Mouse (Mus musculus) ovary, adult 18-20 months (tissue): ENCODE data around the gene Crnn.

Experiments
- DNase-seq: peaks from one replicate; pipeline ENCODE4 v3.0.0; 2022; ENCODE audit warnings: low spot score, mixed read lengths

Gene Crnn

DNA sequence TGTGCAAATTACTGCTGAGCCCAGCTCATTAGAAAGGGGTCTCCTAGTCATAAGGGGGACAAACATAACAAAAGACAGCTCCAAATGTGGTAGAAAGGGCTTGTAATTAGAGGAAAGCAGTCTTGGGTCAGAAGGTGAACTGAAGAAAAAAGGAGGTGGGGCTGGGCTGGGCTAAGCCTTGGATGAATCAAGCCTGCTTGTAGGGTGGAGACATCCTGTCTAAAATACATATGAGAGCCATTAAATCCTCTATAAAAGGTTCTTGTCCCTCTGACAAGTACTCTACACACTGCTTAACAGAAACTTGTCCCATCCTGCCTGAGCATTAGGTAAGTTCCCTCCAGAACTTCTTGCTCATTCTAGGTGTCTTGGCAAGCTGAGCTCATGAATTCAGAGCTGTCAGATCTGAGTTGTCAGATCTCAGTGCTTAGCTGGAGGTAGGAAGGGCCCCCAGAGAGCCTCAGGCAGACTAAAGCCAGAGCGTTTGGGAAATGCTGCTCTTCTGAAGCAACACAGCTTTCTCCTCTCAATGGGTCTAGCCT lies at the start of gene Crnn:
Crnn (plus strand) TSS at position 278 of the 542 bp plus-strand sequence.
- DNase-seq = no peak

DNA sequence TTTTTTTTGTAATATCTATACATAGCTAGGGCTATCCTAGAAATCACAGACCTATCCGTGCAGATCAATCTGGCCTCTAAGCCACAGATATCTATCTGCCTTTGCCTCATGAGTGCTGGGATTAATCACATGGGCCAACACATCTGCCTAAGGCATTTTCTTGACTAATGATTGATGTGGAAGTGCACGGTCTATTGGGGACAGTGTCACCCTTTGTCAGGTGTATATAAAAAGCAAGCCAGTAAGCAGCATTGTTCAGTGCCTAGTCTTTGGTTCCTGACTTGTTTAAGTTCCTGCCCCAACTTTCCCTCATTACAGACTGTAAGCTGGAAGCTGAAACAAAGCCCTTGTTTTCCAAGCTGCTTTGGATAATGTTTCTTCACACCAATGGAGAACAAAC lies 48.1 kb upstream of the Crnn start:
- no peak for DNase-seq

DNA sequence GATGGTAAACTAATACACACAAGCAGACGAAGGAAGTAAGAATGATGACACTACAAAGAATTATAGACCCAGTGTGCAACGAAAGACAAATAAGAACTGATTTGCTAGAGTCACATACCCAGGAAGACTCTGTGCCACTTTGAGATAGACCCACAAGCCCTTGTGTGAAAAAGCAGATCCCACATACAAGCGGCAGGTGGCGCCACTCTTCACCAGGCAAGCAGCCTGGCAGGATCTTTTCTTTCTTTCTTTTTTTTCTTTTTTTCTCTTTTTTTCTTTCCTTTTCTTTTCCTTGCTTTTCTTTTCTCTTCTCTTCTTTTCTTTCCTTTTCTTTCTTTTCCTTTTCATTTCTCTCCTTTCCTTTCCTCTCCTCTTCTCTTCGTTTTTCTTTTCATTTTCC lies 32.9 kb upstream of the Crnn start:
- no peak for DNase-seq

DNA sequence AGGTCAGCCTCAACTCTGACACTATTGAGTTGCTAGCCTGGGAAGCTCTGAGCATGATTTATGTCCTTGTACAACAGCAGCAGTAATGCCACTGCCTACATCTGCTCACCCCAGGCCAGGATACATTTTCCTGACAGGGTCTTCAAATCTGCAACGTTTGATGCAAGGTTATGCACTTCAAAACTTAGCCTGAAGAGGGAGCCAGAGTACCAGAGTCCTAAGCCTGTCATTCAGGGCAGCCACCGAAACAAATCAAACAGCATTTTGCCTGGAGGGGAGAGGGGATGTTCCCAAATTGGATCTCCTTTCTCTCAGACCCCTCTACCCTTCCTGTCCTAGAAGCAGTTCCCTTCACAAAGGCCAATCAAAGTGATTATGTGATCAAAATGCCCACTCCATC lies 30.1 kb upstream of the Crnn start:
- DNase-seq = no peak

DNA sequence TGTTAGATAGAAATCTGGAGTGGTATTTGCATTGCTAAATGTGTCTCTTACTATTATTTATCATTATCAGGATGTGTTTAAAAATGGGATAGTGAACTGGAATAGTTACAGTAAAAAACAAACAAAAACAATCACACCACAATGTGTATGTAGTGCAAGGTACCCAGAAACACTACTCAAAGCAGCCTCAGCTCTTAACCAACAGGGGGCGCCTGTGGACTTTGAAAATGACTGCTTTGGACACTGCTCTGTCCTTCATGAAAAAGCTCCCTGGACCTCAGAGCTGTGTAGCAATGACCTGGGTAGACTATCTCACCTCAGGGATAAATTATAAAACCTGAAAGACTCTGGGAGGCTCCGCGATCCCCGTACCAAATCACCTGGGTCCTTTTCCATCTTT lies 25.5 kb upstream of the Crnn start:
- no peak for DNase-seq

DNA sequence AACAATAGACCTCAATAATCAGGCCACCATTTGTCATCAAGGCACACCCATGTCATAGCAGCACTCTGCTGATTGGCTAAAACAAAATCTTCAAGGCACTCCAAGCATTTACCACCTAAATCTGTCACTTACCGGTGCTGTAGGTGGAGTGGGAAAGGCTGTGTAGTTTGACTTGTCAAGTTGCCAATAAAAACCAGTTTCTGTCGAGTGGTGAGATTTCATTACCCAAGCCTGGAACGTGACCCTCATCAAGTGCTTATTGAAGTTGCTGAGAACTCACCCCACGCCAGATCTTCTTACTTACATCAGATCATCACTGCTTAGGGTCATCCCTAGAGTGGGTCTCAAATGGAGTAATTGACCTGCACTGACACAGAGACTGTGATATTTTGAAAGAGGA lies 16.5 kb upstream of the Crnn start:
- DNase-seq = no peak

DNA sequence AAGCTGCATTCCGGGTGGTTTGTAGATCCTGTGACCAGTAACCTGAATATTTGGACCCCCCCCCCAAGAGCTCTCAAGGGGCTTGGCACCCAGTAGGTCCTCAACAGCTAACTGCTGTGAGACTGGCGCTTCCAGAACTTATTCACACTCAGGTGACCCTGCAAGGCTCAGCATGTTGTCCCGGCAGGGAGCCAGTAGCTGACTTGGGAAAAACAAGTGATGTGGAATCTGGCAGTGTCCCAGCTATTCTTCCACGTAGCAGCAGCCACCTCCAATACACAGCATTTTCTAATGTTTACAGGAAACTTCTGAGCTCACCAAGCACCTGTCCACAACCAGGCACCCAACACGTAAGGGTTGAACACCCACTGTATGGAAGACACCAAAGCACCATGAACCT lies 15.5 kb upstream of the Crnn start:
- no peak for DNase-seq

DNA sequence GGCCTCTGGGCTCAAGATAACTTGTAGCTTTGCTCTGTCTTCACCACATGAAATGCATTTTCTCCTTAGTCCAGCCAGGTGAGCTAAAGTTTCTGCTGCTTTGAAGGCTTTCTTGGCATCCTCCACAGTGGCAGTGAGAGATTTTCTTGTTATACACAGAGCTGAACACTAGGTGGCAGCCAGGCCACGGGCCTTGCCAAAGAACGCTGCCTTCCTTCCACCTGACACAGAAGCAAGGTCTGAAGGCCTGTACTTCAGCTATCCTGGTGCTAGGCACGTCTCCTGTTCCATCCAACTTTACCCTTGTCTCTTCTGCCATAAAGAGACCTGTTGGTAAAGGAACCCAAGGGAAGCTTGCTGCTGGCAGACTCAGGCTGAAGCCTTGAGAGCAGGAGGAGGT lies 14.1 kb upstream of the Crnn start:
- peak; percentile 9 for DNase-seq

DNA sequence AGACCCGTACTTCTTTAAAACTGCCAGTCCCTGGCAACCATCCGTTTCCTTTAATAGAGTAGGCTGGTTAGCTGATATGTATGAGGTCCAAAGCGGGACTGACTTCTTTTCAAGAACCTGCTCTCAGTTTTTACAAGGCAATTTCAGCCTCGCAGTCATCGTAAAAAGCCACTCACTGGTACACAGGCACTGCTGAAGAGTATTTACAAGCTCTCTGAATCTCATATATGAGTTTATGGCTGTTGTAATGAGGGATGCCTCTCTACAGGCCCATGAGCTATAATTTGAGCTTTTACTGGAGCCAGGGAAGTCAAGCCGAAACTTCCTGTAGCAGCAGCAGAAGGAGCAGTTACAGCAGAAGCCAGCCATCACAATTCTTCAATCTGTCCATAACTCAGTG lies 17.9 kb downstream of the Crnn start:
- no peak for DNase-seq

DNA sequence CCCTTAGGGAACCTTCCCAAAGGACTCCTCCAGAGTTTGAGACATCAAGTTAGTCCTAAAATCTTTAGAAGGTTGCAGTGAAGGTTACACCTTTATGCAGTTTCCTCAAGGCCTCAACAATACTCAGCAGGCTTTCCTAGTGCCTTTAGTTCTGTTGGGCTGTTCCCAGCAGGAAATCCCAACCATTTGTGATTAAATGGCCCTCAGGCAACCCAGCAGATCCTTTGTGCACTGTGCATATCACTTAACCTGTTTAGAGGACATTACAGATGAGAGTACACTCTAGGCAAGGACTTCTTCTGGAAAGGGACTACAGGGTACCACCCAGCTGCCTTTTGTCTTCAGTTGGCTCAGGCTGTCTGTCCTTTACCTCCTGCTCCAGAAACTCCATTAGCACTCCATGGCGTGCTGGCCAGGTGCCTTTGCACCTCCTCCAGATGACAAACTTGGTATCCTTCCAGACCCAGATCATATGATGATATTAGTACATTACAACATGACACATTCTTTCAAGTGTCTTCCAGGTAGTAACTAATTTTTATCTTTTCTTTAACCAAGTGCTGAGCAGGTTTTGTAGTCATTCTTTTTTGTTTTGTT lies 18.5 kb downstream of the Crnn start:
- no peak for DNase-seq

DNA sequence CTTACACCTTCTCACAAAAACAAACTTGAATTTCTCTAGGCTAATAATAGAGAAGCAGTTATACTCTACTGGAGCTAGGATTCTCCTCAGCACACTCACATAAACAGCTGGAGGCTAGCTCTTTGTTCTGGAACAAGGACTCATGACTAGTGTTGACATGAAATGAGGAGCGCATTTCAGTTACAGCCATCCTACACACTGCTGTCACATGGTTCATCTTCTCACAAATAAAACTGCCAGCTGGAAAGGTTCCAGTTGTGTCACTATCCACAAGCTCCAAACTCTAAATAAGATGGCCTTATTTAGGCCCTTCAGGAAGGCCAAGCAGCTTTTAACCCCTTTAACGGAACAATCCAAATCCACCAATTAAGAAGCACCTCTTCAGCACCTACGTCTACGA lies 36.3 kb downstream of the Crnn start:
- no peak for DNase-seq

DNA sequence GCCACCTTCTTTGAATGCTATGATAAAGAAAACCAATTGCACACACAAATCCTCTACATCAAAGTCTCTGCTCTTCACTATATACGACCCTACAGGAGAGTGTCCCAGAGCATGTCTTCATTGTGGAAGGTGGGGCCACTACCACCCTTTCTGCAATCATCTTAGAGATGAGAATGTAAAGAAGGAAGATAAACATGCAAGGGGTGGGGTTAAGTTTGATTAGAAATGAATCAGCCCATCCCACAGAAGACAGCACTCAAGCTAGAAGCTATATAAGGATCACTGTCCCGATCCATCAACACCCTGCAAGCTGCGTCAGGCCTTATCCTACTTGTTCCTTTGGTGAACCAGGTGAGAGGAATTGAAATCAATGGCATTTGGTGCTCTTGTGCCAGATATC lies 52.4 kb downstream of the Crnn start, which contains the start of gene Flg2:
Flg2 (plus strand) TSS at position 301 of the 400 bp plus-strand sequence.
- DNase-seq = no peak
